Mouse (Mus musculus): Measurements from ENCODE around the gene C1qa. TPM values are rescaled to one million over a fixed set of nuclear protein-coding genes. Genes with fewer than 3 reads are reported as not detected.

The C1qa gene
- total and polyA plus RNA-seq, 3 experiments, result not detected

DNA sequence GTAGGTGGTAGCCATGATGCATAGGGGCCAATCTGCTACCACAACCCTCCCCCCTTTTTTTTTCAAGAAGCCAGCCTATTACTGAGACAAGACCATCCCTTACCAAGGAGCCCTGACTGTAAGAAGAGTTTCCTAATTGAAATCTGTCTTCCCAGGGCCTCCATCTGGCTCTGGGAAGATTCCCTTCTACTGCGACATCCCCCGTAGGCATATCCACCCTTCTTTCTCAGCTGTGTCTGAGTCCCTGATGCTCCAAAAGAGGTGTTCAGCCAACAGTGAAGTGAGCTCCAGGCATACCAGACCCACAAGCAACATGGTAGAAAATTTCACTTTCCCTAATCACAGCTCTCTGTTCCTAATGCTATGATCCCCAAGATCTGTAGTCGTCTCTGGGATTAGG lies 20.9 kb upstream of the C1qa start:
- H3K27ac ChIP-seq (ENCODE audit: insufficient read depth, low read depth), result no peak overlapping the region
- no peaks in the 10 kb centered on the region for H3K79me2 ChIP-seq (replicated peaks; ENCODE audit: control insufficient read depth, extremely low read depth, insufficient read depth, poor library complexity, severe bottlenecking)
- no peaks in the 10 kb centered on the region for H3K4me1 ChIP-seq (ENCODE audit: control insufficient read depth in 1 of 2, insufficient read depth in 2 of 2)
- H3K27me3 ChIP-seq (replicated peaks), result peaks cover 80% of the 10 kb centered on the region
- no peak overlapping the region for H3K4me2 ChIP-seq (ENCODE audit: insufficient read depth, low read depth, poor library complexity, severe bottlenecking)
- H3K4me3 ChIP-seq (replicated peaks in 1 of 3; ENCODE audit: low read depth in 2 of 3, low read length in 2 of 3, poor library complexity in 1 of 3), result no peak overlapping the region
- dilution Hi-C loops (cut with MboI; ENCODE audit: extremely low pct_ligation_motif_present, extremely low pct_unique_long_range_greater_than_20kb, low sequenced_read_pairs) (no loop called here), in situ Hi-C loops (cut with MboI; ENCODE audit: low pct_ligation_motif_present, low pct_unique_long_range_greater_than_20kb, low sequenced_read_pairs) (no loop called here)
- DNase-seq (ENCODE audit: extremely low read depth), result no peak
- TF ChIP-seq POLR2A (IDR thresholded peaks at IDR 0.05; ENCODE audit: low read depth, low read length), result no peak
- TF ChIP-seq RCOR1 (conservative IDR thresholded peaks at IDR 0.05; ENCODE audit: low read depth, low read length), result no peak
- TF ChIP-seq BHLHE40 (IDR thresholded peaks at IDR 0.05; ENCODE audit: low read depth, low read length), result no peak
- TF ChIP-seq CHD2 (IDR thresholded peaks at IDR 0.05; ENCODE audit: low read length), result no peak
- TF ChIP-seq NELFE (IDR thresholded peaks at IDR 0.05; ENCODE audit: low read depth, low read length), result no peak
- TF ChIP-seq ELF1 (IDR thresholded peaks at IDR 0.05; ENCODE audit: low read depth, low read length), result no peak
- no peak for TF ChIP-seq MXI1 (IDR thresholded peaks at IDR 0.05; ENCODE audit: low read depth, low read length)
- no peak for TF ChIP-seq TBP (conservative IDR thresholded peaks at IDR 0.05; ENCODE audit: low read depth, low read length)
- TF ChIP-seq SMC3 (IDR thresholded peaks at IDR 0.05; ENCODE audit: low read depth, low read length), result no peak
- no peak for TF ChIP-seq RAD21 (IDR thresholded peaks at IDR 0.05; ENCODE audit: low read depth, low read length)
- TF ChIP-seq ZKSCAN1 (IDR thresholded peaks at IDR 0.05; ENCODE audit: borderline replicate concordance, low read depth, low read length), result no peak
- TF ChIP-seq KAT2A (IDR thresholded peaks at IDR 0.05; ENCODE audit: insufficient replicate concordance, low read length), result no peak
- TF ChIP-seq JUN (IDR thresholded peaks at IDR 0.05; ENCODE audit: insufficient read depth, low read depth, low read length), result no peak
- no peak for TF ChIP-seq SIN3A (IDR thresholded peaks at IDR 0.05; ENCODE audit: low read length)
- no peak for TF ChIP-seq HCFC1 (IDR thresholded peaks at IDR 0.05; ENCODE audit: low read depth, low read length)
- no peak for TF ChIP-seq MYC (IDR thresholded peaks at IDR 0.05; ENCODE audit: low read depth, low read length)
- TF ChIP-seq POLR2AphosphoS2 (IDR thresholded peaks at IDR 0.05; ENCODE audit: low read depth, low read length), result no peak
- no peak for TF ChIP-seq ETS1 (conservative IDR thresholded peaks at IDR 0.05; ENCODE audit: low read depth, low read length)
- H3K36me3 ChIP-seq (replicated peaks in 1 of 2; ENCODE audit: control insufficient read depth in 1 of 2, insufficient read depth in 1 of 2, low read length in 1 of 2), result no peaks in the 10 kb centered on the region
- H3K9ac ChIP-seq (ENCODE audit: insufficient read depth, low read depth), result no peak overlapping the region
- H3K9me3 ChIP-seq (replicated peaks; ENCODE audit: low read length), result no peaks in the 10 kb centered on the region

DNA sequence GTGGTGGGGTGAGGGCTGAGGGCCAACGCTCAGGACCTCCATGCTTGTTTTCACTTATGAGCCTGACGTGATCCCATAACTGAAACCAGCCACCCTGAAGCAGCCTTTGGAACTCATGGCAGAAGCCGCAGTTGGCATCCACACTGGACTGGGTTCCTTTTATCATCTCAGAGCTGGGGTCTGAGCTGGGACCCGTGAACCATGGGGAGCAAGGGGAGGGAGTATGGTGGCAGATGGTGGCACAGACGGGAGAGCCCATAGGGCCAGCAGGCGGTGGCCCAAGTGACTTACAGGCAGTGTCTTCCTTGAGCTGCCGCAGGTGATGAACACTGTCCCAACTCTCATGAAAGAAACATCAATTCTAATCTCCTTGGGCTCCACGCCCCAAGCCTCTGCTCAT lies 20.2 kb upstream of the C1qa start:
- no peaks in the 10 kb centered on the region for H3K4me1 ChIP-seq (ENCODE audit: control insufficient read depth in 1 of 2, insufficient read depth in 2 of 2)
- peaks cover 87% of the 10 kb centered on the region for H3K27me3 ChIP-seq (replicated peaks)
- no peaks in the 10 kb centered on the region for H3K79me2 ChIP-seq (replicated peaks; ENCODE audit: control insufficient read depth, extremely low read depth, insufficient read depth, poor library complexity, severe bottlenecking)
- H3K4me3 ChIP-seq (replicated peaks in 1 of 3; ENCODE audit: low read depth in 2 of 3, low read length in 2 of 3, poor library complexity in 1 of 3), result no peak overlapping the region
- DNase-seq (ENCODE audit: extremely low read depth), result no peak
- H3K36me3 ChIP-seq (replicated peaks in 1 of 2; ENCODE audit: control insufficient read depth in 1 of 2, insufficient read depth in 1 of 2, low read length in 1 of 2), result no peaks in the 10 kb centered on the region
- no peak overlapping the region for H3K9ac ChIP-seq (ENCODE audit: insufficient read depth, low read depth)
- in situ Hi-C loops (cut with MboI; ENCODE audit: low pct_ligation_motif_present, low pct_unique_long_range_greater_than_20kb, low sequenced_read_pairs) (no loop called here), dilution Hi-C loops (cut with MboI; ENCODE audit: extremely low pct_ligation_motif_present, extremely low pct_unique_long_range_greater_than_20kb, low sequenced_read_pairs) (no loop called here)
- TF ChIP-seq USF1 (IDR thresholded peaks at IDR 0.05; ENCODE audit: low read depth, low read length) (no peak), POLR2A (IDR thresholded peaks at IDR 0.05; ENCODE audit: low read depth, low read length) (no peak), BHLHE40 (IDR thresholded peaks at IDR 0.05; ENCODE audit: low read depth, low read length) (no peak), POLR2AphosphoS2 (IDR thresholded peaks at IDR 0.05; ENCODE audit: low read depth, low read length) (no peak), HCFC1 (IDR thresholded peaks at IDR 0.05; ENCODE audit: low read depth, low read length) (no peak), E2F4 (IDR thresholded peaks at IDR 0.05; ENCODE audit: insufficient replicate concordance, low read depth, low read length) (no peak), CHD1 (IDR thresholded peaks at IDR 0.05; ENCODE audit: low read depth, low read length) (no peak), ZNF384 (IDR thresholded peaks at IDR 0.05; ENCODE audit: low read depth, low read length) (no peak), EP300 (IDR thresholded peaks at IDR 0.05; ENCODE audit: low read length) (no peak), IRF4 (IDR thresholded peaks at IDR 0.05; ENCODE audit: low read depth, low read length) (no peak), ZKSCAN1 (IDR thresholded peaks at IDR 0.05; ENCODE audit: borderline replicate concordance, low read depth, low read length) (no peak), MAFK (IDR thresholded peaks at IDR 0.05; ENCODE audit: insufficient replicate concordance, low read length) (no peak), MYC (IDR thresholded peaks at IDR 0.05; ENCODE audit: low read depth, low read length) (no peak)
- no peaks in the 10 kb centered on the region for H3K9me3 ChIP-seq (replicated peaks; ENCODE audit: low read length)
- H3K27ac ChIP-seq (ENCODE audit: insufficient read depth, low read depth), result no peak overlapping the region
- no peak overlapping the region for H3K4me2 ChIP-seq (ENCODE audit: insufficient read depth, low read depth, poor library complexity, severe bottlenecking)
